Mouse (Mus musculus): ENCODE measurements around the gene Clasp2. TPM values are rescaled to one million over a fixed set of nuclear protein-coding genes. Genes with fewer than 3 reads are reported as not detected.
A peak's percentile ranks its signal among the peaks of the same experiment; 100 is the strongest.
"Not testable (repeated sequence)": the region's sequence is repeated elsewhere in the genome, so short reads cannot be mapped to it uniquely, and the experiment has no call there.

The Clasp2 gene
- polyA plus RNA-seq, 1 experiment: 14.8 TPM

DNA sequence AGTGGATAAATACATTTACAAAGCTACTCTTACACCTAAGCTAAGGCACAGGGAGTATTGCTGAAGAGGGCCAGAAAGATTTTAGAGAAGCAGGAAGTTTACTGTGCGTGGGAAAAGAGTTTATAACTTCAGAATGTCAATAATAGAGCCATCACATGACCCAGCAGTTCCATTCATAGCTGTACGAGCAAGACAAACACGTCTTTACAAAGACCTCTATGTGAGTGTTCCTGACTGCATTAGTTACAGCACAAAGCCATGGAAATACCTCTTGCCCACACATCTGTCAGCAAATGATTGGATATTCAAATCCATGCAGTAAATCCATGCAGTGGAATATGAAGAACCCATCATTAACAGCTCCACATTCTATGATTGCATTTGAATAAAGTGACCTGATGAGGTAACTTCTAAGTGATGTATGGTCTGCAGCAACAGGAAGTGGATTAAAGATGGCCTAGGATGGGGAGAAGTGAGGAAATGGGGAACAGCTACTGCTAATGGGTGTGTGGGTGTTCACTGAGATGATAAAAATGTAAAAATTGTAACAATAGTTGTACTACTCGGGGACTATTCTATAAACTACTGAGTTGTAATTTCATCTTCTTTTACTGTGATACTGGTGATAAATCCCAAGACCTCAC, 41.2 kb downstream of the Clasp2 start:
- Histone ChIP-seq H3K4me3 (replicated peaks; ENCODE audit: extremely low read depth, low read depth, low read length) (no peak overlapping the region), H3K4me1 (ENCODE audit: control insufficient read depth, insufficient read depth, low read length) (peaks cover 8% of the 10 kb centered on the region)
- 37% methylated on average over 4 of the region's 4 CpGs for WGBS
- no peak for DNase-seq
- no peak for TF ChIP-seq POLR2A (IDR thresholded peaks at IDR 0.05; ENCODE audit: borderline replicate concordance, extremely low read depth, low read depth, low read length)
- no peak for TF ChIP-seq CTCF (IDR thresholded peaks at IDR 0.05; ENCODE audit: insufficient read depth, low read length)

DNA sequence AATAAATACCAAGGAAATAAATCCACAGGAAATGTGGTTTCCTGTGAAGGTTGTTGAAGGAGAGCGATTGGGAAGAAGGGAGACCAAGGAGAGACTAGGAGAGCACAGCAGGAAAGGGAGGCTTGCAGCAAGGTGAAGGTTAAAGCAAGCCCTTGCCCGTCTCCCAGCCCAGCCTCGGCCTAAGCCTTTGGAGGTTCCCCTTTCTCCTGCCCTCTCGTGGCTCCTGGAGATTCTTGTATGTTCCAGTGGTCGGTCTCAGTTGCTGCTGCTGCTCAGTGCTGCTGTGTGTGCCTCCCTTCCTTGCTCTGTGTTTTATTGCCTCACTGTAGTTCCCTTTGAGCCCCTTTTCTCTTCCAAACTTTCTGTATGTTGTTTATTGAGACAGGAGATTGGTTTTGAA, 42.4 kb downstream of the Clasp2 start:
- WGBS: 49% methylated on average over 5 of the region's 5 CpGs
- TF ChIP-seq CTCF (IDR thresholded peaks at IDR 0.05; ENCODE audit: insufficient read depth, low read length) (0 out of 2 replicates have a peak, but pooled peaks have one; percentile 4), POLR2A (IDR thresholded peaks at IDR 0.05; ENCODE audit: borderline replicate concordance, extremely low read depth, low read depth, low read length) (no peak)
- Histone ChIP-seq H3K4me3 (replicated peaks; ENCODE audit: extremely low read depth, low read depth, low read length) (no peak overlapping the region), H3K4me1 (ENCODE audit: control insufficient read depth, insufficient read depth, low read length) (peaks cover 8% of the 10 kb centered on the region)
- no peak for DNase-seq

DNA sequence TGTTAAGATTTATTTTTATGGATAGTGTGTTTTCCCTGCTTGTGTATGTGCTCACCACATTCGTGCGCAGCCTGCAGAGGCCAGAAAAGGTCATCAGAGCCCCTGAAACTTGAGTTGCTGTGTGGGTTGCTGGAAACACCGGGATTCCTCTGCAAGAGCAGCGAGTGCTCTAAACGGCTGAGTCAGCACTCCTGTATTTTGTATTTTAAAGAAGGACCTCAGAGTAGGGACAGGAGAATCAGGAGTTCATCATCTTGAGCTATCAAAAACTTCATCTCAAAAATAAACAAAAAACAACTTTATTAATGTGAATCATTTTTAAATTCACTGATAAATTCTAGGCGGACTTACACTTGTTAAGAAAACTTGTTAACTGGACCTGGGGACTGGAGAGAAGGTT, 48.0 kb downstream of the Clasp2 start:
- not testable (repeated sequence) for H3K4me1 ChIP-seq (ENCODE audit: control insufficient read depth, insufficient read depth, low read length); DNase-seq; H3K4me3 ChIP-seq (replicated peaks; ENCODE audit: extremely low read depth, low read depth, low read length)
- 71% methylated on average over 6 of the region's 6 CpGs for WGBS

DNA sequence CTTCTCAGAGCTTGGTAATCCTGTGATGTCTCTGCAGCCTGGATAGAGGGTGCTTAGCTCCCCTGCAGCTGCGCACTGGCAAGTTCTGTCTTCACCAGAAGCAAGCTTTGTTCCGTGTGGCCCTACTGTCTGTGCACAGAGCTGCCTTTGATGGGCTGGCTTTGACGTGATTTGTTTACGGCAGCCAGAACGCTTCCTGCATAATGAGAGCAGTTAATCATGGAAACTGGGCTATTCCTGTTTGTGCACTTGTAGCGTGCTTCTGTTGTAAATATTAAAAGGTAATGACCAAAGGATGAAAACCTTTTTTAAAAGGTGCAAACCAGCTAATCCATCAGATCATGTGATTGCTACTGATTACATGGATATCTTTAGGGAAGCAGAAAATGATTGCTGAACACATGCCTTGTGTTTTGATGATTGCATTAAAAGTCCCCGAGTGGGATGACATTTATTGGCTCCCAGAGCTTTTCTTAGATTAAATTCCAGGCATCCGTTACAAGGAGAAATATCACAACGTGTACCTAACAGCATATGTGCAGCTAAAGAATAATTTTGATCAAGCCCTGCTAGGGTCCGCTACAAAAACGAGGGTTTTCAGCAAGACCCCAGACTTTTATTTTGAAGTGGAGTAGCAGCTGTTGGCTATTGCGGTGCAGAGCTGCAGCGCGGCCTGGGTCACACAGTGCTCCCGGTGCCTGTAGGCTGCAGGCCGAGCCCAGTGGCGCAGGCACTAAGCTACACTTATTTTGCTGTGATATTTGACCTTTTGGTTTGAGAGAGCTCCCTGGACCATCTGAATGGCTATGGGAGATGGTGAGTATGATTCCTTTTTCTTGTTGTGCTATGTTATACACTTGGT, 51.6 kb downstream of the Clasp2 start:
- TF ChIP-seq CTCF (IDR thresholded peaks at IDR 0.05; ENCODE audit: insufficient read depth, low read length) (no peak), POLR2A (IDR thresholded peaks at IDR 0.05; ENCODE audit: borderline replicate concordance, extremely low read depth, low read depth, low read length) (peak; percentile 80; the same call in 1 of the 2 replicates)
- DNase-seq: peak; percentile 49
- 3% methylated on average over 17 of the region's 17 CpGs for WGBS
- Histone ChIP-seq H3K4me3 (replicated peaks; ENCODE audit: extremely low read depth, low read depth, low read length) (peak overlapping the region; percentile 56), H3K4me1 (ENCODE audit: control insufficient read depth, insufficient read depth, low read length) (peaks cover 2% of the 10 kb centered on the region)

DNA sequence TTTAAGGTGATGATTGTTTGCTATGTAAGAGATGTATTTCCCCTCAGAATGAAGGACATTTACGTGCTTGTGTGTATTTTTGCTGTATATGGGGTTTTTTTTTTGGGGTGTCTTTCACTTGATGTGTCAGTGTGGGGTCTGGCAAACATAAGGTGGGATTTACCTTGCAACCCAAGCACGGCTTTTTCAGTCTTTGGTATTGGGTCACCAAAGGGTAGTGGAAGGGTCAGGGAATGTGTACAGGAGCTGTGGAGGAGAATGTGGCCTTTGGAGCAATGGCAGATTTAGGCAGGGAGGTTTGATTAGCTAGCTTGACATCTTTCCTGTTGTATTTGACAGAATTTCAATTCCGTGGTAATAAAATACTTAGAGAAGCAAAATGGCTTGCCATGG, 52.2 kb downstream of the Clasp2 start:
- no peak for TF ChIP-seq POLR2A (IDR thresholded peaks at IDR 0.05; ENCODE audit: borderline replicate concordance, extremely low read depth, low read depth, low read length)
- no peak for TF ChIP-seq CTCF (IDR thresholded peaks at IDR 0.05; ENCODE audit: insufficient read depth, low read length)
- no peak for DNase-seq
- peaks cover 2% of the 10 kb centered on the region for H3K4me1 ChIP-seq (ENCODE audit: control insufficient read depth, insufficient read depth, low read length)
- H3K4me3 ChIP-seq (replicated peaks; ENCODE audit: extremely low read depth, low read depth, low read length): peak overlapping the region; percentile 56
- WGBS: 34% methylated on average over 3 of the region's 3 CpGs

DNA sequence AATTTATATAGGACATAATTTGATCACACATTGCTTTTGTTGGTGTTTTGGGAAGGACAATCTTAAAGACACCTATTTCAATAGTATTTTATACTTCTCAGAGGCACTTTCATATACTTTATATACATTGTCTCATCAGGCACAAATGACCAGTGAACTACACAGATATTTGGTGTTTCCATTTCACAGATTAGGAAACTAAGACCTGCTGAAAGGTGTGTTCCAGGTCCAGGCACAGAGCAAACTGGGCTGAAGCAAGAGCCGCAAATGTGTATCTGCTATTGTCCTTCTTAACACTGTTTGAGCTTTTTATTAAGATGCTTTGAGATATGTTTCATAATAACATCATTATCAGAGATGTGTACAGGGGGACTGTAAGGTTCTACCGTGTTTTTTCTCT, 52.7 kb downstream of the Clasp2 start:
- WGBS: 62% methylated on average over 2 of the region's 2 CpGs
- no peak for TF ChIP-seq POLR2A (IDR thresholded peaks at IDR 0.05; ENCODE audit: borderline replicate concordance, extremely low read depth, low read depth, low read length)
- TF ChIP-seq CTCF (IDR thresholded peaks at IDR 0.05; ENCODE audit: insufficient read depth, low read length): no peak
- H3K4me3 ChIP-seq (replicated peaks; ENCODE audit: extremely low read depth, low read depth, low read length): peak overlapping the region; percentile 8
- peaks cover 2% of the 10 kb centered on the region for H3K4me1 ChIP-seq (ENCODE audit: control insufficient read depth, insufficient read depth, low read length)
- DNase-seq: no peak

DNA sequence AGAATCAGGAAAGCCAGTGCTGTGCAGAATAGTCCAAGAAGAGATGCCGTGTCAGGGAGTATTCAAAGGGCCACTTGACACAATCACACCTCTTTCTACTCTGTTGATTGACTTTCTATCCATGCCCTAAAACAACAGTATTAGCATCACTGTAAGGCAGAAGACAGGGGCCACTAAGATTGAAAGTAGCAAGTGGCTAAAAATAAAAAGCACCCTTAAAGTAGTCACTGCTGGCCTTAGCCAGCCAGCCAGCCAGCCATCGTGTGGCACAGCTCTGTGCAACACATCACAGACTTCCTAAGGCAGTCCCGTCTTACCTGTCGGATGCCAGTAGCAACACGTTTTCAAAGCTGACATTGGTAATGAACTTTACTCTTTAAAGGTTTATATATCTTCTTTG, 55.9 kb downstream of the Clasp2 start:
- no peak for DNase-seq
- WGBS: 85% methylated on average over 5 of the region's 5 CpGs
- no peak for TF ChIP-seq CTCF (IDR thresholded peaks at IDR 0.05; ENCODE audit: insufficient read depth, low read length)
- no peak for TF ChIP-seq POLR2A (IDR thresholded peaks at IDR 0.05; ENCODE audit: borderline replicate concordance, extremely low read depth, low read depth, low read length)
- peaks cover 5% of the 10 kb centered on the region for H3K4me1 ChIP-seq (ENCODE audit: control insufficient read depth, insufficient read depth, low read length)
- no peak overlapping the region for H3K4me3 ChIP-seq (replicated peaks; ENCODE audit: extremely low read depth, low read depth, low read length)

DNA sequence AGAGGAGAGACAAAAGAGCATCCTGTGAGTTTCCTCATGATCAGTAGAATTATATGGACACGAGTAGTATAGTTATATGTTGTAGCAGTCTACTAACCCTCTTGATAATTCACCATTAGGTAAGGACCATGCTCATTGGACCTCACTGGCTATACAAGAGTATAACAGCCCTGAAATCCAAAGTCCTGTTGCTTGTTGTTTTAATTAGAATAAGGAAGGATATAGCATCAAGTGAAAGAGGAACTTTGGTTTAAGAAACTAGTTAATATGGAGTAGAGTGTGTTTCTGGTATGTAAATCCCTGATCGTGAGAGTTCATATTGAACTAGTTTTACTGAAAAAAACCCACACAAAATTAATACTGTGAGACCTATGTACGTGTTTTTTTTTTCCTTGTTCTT, 59.4 kb downstream of the Clasp2 start:
- 87% methylated on average over 3 of the region's 3 CpGs for WGBS
- Histone ChIP-seq H3K4me3 (replicated peaks; ENCODE audit: extremely low read depth, low read depth, low read length) (no peak overlapping the region), H3K4me1 (ENCODE audit: control insufficient read depth, insufficient read depth, low read length) (peaks cover 3% of the 10 kb centered on the region; the same call in 1 of the 2 replicates)
- no peak for TF ChIP-seq POLR2A (IDR thresholded peaks at IDR 0.05; ENCODE audit: borderline replicate concordance, extremely low read depth, low read depth, low read length)
- TF ChIP-seq CTCF (IDR thresholded peaks at IDR 0.05; ENCODE audit: insufficient read depth, low read length): no peak
- no peak for DNase-seq

DNA sequence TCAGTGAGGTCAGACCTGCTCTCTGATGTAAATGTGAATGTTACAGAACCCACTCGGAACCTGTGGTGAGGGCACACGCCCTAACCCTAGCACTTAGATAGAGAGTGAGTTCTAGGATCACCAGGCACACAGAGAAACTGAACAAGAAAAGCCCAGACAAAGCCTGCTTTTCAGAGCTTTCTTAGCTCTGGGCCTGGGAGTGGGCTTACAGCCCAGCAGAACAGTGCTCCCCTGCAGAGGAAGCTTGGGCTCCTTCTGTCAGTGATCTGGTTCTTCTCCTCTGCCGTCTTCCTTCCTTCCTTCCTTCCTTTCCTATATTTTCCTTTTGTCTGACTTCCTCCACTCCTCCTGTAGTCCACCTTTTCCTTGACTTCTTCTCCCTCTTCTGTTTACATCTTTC, 61.5 kb downstream of the Clasp2 start:
- 64% methylated on average over 3 of the region's 3 CpGs for WGBS

DNA sequence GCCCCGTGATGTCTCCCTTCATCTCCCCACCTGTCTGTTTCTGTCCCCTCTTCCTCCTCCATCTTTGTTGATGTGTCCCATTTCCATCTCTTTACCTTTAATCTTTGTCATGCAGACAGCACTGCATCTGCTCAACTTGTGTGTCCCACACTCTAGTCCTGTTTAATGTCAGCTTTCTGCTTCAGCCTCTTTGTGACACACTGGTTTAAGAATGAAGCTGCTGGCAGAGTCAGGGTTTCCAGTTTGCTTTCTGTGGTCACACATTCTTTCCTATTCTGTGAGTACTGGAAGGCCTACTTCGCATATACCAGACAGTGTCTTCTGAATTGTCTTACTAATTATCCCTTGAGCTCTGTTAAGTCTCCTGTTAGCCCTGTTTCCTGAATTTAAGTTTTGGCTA, 62.5 kb downstream of the Clasp2 start:
- no peak overlapping the region for H3K4me3 ChIP-seq (replicated peaks; ENCODE audit: extremely low read depth, low read depth, low read length)
- TF ChIP-seq CTCF (IDR thresholded peaks at IDR 0.05; ENCODE audit: insufficient read depth, low read length) (no peak), POLR2A (IDR thresholded peaks at IDR 0.05; ENCODE audit: borderline replicate concordance, extremely low read depth, low read depth, low read length) (no peak)
- 91% methylated on average over 2 of the region's 2 CpGs for WGBS
- peaks cover 3% of the 10 kb centered on the region; the same call in 1 of the 2 replicates for H3K4me1 ChIP-seq (ENCODE audit: control insufficient read depth, insufficient read depth, low read length)
- no peak for DNase-seq

More for the DNA sequence above, 61.5 kb downstream of the Clasp2 start:
- Histone ChIP-seq H3K4me1 (ENCODE audit: control insufficient read depth, insufficient read depth, low read length) (peaks cover 3% of the 10 kb centered on the region; the same call in 1 of the 2 replicates), H3K4me3 (replicated peaks; ENCODE audit: extremely low read depth, low read depth, low read length) (no peak overlapping the region)
- TF ChIP-seq POLR2A (IDR thresholded peaks at IDR 0.05; ENCODE audit: borderline replicate concordance, extremely low read depth, low read depth, low read length) (no peak), CTCF (IDR thresholded peaks at IDR 0.05; ENCODE audit: insufficient read depth, low read length) (no peak)
- no peak for DNase-seq
